Mouse (Mus musculus) brown adipose tissue, adult 24 weeks (tissue): ENCODE results near the gene Stx4a. TPM values are rescaled to one million over a fixed set of nuclear protein-coding genes. Genes with fewer than 3 reads are reported as not detected.

Experiments used
- H3K27ac ChIP-seq: fragments of 200-500 bp; replicated peaks from 2 replicates; pipeline ENCODE4 v1.5.1; 2012; ENCODE audit warnings: low read depth, mild to moderate bottlenecking, low read length
- H3K4me1 ChIP-seq: fragments of 200-500 bp; 2 replicates; pipeline ENCODE4 v1.6.1; 2012; ENCODE audit warnings: low read length, mixed read lengths; ENCODE audit not compliant: control insufficient read depth, insufficient read depth, insufficient read length
- H3K4me3 ChIP-seq: fragments of 200-500 bp; 2 replicates; pipeline ENCODE4 v1.5.1; 2012; ENCODE audit warnings: low read depth, mild to moderate bottlenecking, low read length, moderate library complexity; ENCODE audit not compliant: insufficient read depth
- polyA plus RNA-seq: library from polyadenylated mRNA; stranded (reverse); fragments of >200 nt; gene quantifications from 2 replicates; pipeline ENCODE4 v1.2.4, GENCODE M21; 2012; ENCODE audit not compliant: missing spikeins, insufficient read depth, insufficient read length

The Stx4a gene
- polyA plus RNA-seq, 1 experiment = 91.8 TPM

GRCm38 (mm10) chr7:127802313-127802712 lies 21.8 kb upstream of the Stx4a start:
- Histone ChIP-seq H3K4me3 (no peak overlapping the region), H3K4me1 (peaks cover 8% of the 10 kb centered on the region; the same call in 1 of the 2 replicates), H3K27ac (no peak overlapping the region)

GRCm38 (mm10) chr7:127808821-127809220 lies 15.3 kb upstream of the Stx4a start:
- H3K27ac ChIP-seq = no peak overlapping the region
- no peak overlapping the region for H3K4me3 ChIP-seq
- H3K4me1 ChIP-seq = peaks cover under 1% of the 10 kb centered on the region; the same call in 1 of the 2 replicates

GRCm38 (mm10) chr7:127809846-127810245 lies 14.2 kb upstream of the Stx4a start:
- Histone ChIP-seq H3K4me3 (no peak overlapping the region), H3K27ac (no peak overlapping the region)

GRCm38 (mm10) chr7:127810650-127811049 lies 13.4 kb upstream of the Stx4a start:
- no peak overlapping the region for H3K27ac ChIP-seq
- peaks cover 17% of the 10 kb centered on the region for H3K4me1 ChIP-seq
- no peak overlapping the region for H3K4me3 ChIP-seq

More at GRCm38 (mm10) chr7:127809846-127810245, 14.2 kb upstream of the Stx4a start:
- H3K4me1 ChIP-seq = peaks cover 9% of the 10 kb centered on the region

GRCm38 (mm10) chr7:127811240-127811639 lies 12.9 kb upstream of the Stx4a start:
- H3K4me1 ChIP-seq = peaks cover 21% of the 10 kb centered on the region
- H3K4me3 ChIP-seq = no peak overlapping the region
- H3K27ac ChIP-seq = no peak overlapping the region

- Histone ChIP-seq H3K4me1 (peaks cover 21% of the 10 kb centered on the region), H3K27ac (peak overlapping the region; percentile 81; the same call in 1 of the 2 replicates), H3K4me3 (no peak overlapping the region)
Measured at GRCm38 (mm10) chr7:127812292-127812691, 11.8 kb upstream of the Stx4a start.

- peaks cover 21% of the 10 kb centered on the region for H3K4me1 ChIP-seq
- peak overlapping the region; percentile 26 for H3K4me3 ChIP-seq
Measured at GRCm38 (mm10) chr7:127813821-127814220, 10.3 kb upstream of the Stx4a start.

GRCm38 (mm10) chr7:127814241-127814921 lies 9.7 kb upstream of the Stx4a start:
- peaks cover 25% of the 10 kb centered on the region for H3K4me1 ChIP-seq
- H3K27ac ChIP-seq = peak overlapping the region; percentile 93
- H3K4me3 ChIP-seq = peak overlapping the region; percentile 26

More at GRCm38 (mm10) chr7:127813821-127814220, 10.3 kb upstream of the Stx4a start:
- peak overlapping the region; percentile 93 for H3K27ac ChIP-seq

GRCm38 (mm10) chr7:127815116-127815665 lies 8.9 kb upstream of the Stx4a start:
- no peak overlapping the region for H3K4me3 ChIP-seq
- peak overlapping the region; percentile 93 for H3K27ac ChIP-seq
- peaks cover 29% of the 10 kb centered on the region for H3K4me1 ChIP-seq

- Histone ChIP-seq H3K4me1 (peaks cover 29% of the 10 kb centered on the region), H3K27ac (peak overlapping the region; percentile 93), H3K4me3 (no peak overlapping the region)
Measured at GRCm38 (mm10) chr7:127815954-127816821, 7.9 kb upstream of the Stx4a start.

GRCm38 (mm10) chr7:127817053-127817452 lies 7.0 kb upstream of the Stx4a start:
- Histone ChIP-seq H3K4me1 (peaks cover 29% of the 10 kb centered on the region), H3K27ac (peak overlapping the region; percentile 62), H3K4me3 (no peak overlapping the region)

- Histone ChIP-seq H3K27ac (no peak overlapping the region), H3K4me1 (peaks cover 29% of the 10 kb centered on the region), H3K4me3 (no peak overlapping the region)
Measured at GRCm38 (mm10) chr7:127817776-127818175, 6.3 kb upstream of the Stx4a start.

GRCm38 (mm10) chr7:127820836-127821509 lies 3.1 kb upstream of the Stx4a start:
- no peak overlapping the region for H3K4me3 ChIP-seq
- peaks cover 10% of the 10 kb centered on the region; the same call in 1 of the 2 replicates for H3K4me1 ChIP-seq
- no peak overlapping the region for H3K27ac ChIP-seq

GRCm38 (mm10) chr7:127822494-127822893 lies 1.6 kb upstream of the Stx4a start:
- Histone ChIP-seq H3K4me1 (peaks cover 8% of the 10 kb centered on the region; the same call in 1 of the 2 replicates), H3K4me3 (no peak overlapping the region), H3K27ac (no peak overlapping the region)
